Mouse (Mus musculus): ENCODE results near the gene Erf. TPM values are rescaled to one million over a fixed set of nuclear protein-coding genes. Genes with fewer than 3 reads are reported as not detected.
A peak's percentile ranks its signal among the peaks of the same experiment; 100 is the strongest.

Gene Erf
- total RNA-seq, 1 experiment from 2014 or later: 7.3 TPM

GRCm38 (mm10) chr7:25221102-25221883 is 29.3 kb downstream of the Erf start, which contains the start of gene Zfp526:
TSS of gene Zfp526 (plus strand) at chr7:25221425.
- ATAC-seq (replicated peaks; ENCODE audit: insufficient number of reproducible peaks, low FRiP score, low TSS enrichment, poor library complexity, severe bottlenecking): peak; percentile 68

GRCm38 (mm10) chr7:25220457-25221101 is 30.0 kb downstream of the Erf start, which contains the start of gene Dedd2:
TSS of gene Dedd2 (minus strand) at chr7:25220615.
- ATAC-seq (replicated peaks; ENCODE audit: insufficient number of reproducible peaks, low FRiP score, low TSS enrichment, poor library complexity, severe bottlenecking): no peak

- ATAC-seq (replicated peaks; ENCODE audit: insufficient number of reproducible peaks, low FRiP score, low TSS enrichment, poor library complexity, severe bottlenecking): peak; percentile 77
These were observed 30.7 kb downstream of the Erf start for GRCm38 (mm10) chr7:25219756-25220456.

GRCm38 (mm10) chr7:25219416-25219750 is 31.2 kb downstream of the Erf start:
- no peak for ATAC-seq (replicated peaks; ENCODE audit: insufficient number of reproducible peaks, low FRiP score, low TSS enrichment, poor library complexity, severe bottlenecking)

- no peak for ATAC-seq (replicated peaks; ENCODE audit: insufficient number of reproducible peaks, low FRiP score, low TSS enrichment, poor library complexity, severe bottlenecking)
These were observed 31.7 kb downstream of the Erf start for GRCm38 (mm10) chr7:25218705-25219415.

- ATAC-seq (replicated peaks; ENCODE audit: insufficient number of reproducible peaks, low FRiP score, low TSS enrichment, poor library complexity, severe bottlenecking): peak; percentile 44
These were observed 32.7 kb downstream of the Erf start for GRCm38 (mm10) chr7:25217653-25218395.

- no peak for ATAC-seq (replicated peaks; ENCODE audit: insufficient number of reproducible peaks, low FRiP score, low TSS enrichment, poor library complexity, severe bottlenecking)
These were observed 36.4 kb downstream of the Erf start for GRCm38 (mm10) chr7:25214172-25214571.

- 0 out of 2 replicates have a peak, but pooled peaks have one; percentile 33 for ATAC-seq (replicated peaks; ENCODE audit: insufficient number of reproducible peaks, low FRiP score, low TSS enrichment, poor library complexity, severe bottlenecking)
These were observed 37.5 kb downstream of the Erf start for GRCm38 (mm10) chr7:25213099-25213498.

GRCm38 (mm10) chr7:25210482-25210881 is 40.1 kb downstream of the Erf start:
- ATAC-seq (replicated peaks; ENCODE audit: insufficient number of reproducible peaks, low FRiP score, low TSS enrichment, poor library complexity, severe bottlenecking): no peak

- ATAC-seq (replicated peaks; ENCODE audit: insufficient number of reproducible peaks, low FRiP score, low TSS enrichment, poor library complexity, severe bottlenecking): no peak
These were observed 41.4 kb downstream of the Erf start for GRCm38 (mm10) chr7:25209161-25209622.

- no peak for ATAC-seq (replicated peaks; ENCODE audit: insufficient number of reproducible peaks, low FRiP score, low TSS enrichment, poor library complexity, severe bottlenecking)
These were observed 44.3 kb downstream of the Erf start for GRCm38 (mm10) chr7:25206094-25206830.

- peak; percentile 73 for ATAC-seq (replicated peaks; ENCODE audit: insufficient number of reproducible peaks, low FRiP score, low TSS enrichment, poor library complexity, severe bottlenecking)
These were observed 45.0 kb downstream of the Erf start for GRCm38 (mm10) chr7:25205355-25206093.

- ATAC-seq (replicated peaks; ENCODE audit: insufficient number of reproducible peaks, low FRiP score, low TSS enrichment, poor library complexity, severe bottlenecking): no peak
These were observed 46.9 kb downstream of the Erf start for GRCm38 (mm10) chr7:25203624-25204023.

- ATAC-seq (replicated peaks; ENCODE audit: insufficient number of reproducible peaks, low FRiP score, low TSS enrichment, poor library complexity, severe bottlenecking): peak; percentile 45
These were observed 53.1 kb downstream of the Erf start for GRCm38 (mm10) chr7:25197384-25198018.

- ATAC-seq (replicated peaks; ENCODE audit: insufficient number of reproducible peaks, low FRiP score, low TSS enrichment, poor library complexity, severe bottlenecking): no peak
These were observed 54.5 kb downstream of the Erf start for GRCm38 (mm10) chr7:25196107-25196506.

- no peak for ATAC-seq (replicated peaks; ENCODE audit: insufficient number of reproducible peaks, low FRiP score, low TSS enrichment, poor library complexity, severe bottlenecking)
These were observed 55.4 kb downstream of the Erf start for GRCm38 (mm10) chr7:25195148-25195547.

Data from monocyte, adult 5-6 weeks (primary cell).